Mouse (Mus musculus) G1E (cell line): ENCODE data around the gene 4930402F06Rik. TPM values are rescaled to one million over a fixed set of nuclear protein-coding genes. Genes with fewer than 3 reads are reported as not detected.
A peak's percentile ranks its signal among the peaks of the same experiment; 100 is the strongest.

Experiments
- ATAC-seq: 2 replicates; pipeline ENCODE4 v1.8.0; 2016; ENCODE audit warnings: mild to moderate bottlenecking; ENCODE audit not compliant: insufficient number of reproducible peaks, poor library complexity, low FRiP score, severe bottlenecking; ENCODE audit errors: extremely low read depth
- DNase-seq: peaks from one replicate; pipeline ENCODE4 v3.0.0; 2012; ENCODE audit warnings: low spot score
- H3K27me3 ChIP-seq: 2 replicates; pipeline ENCODE4 v1.6.1; 2012; ENCODE audit warnings: mild to moderate bottlenecking, low read length, inconsistent platforms; ENCODE audit not compliant: insufficient read depth
- H3K36me3 ChIP-seq: replicated peaks from 2 replicates; pipeline ENCODE3; 2012; ENCODE audit warnings: mild to moderate bottlenecking, inconsistent platforms
- H3K4me1 ChIP-seq: 2 replicates; pipeline ENCODE4 v1.6.1; 2012; ENCODE audit warnings: low read depth, low read length, inconsistent platforms, mixed read lengths; ENCODE audit not compliant: insufficient read depth
- H3K4me3 ChIP-seq: 2 replicates; pipeline ENCODE4 v1.5.1; 2012; ENCODE audit warnings: low read depth, mild to moderate bottlenecking, inconsistent platforms, low read length, moderate library complexity, mixed read lengths
- H3K9me3 ChIP-seq: replicated peaks from 2 replicates; pipeline ENCODE4 v1.6.1; 2012; ENCODE audit warnings: inconsistent platforms
- CTCF ChIP-seq: IDR thresholded peaks from 2 replicates; pipeline ENCODE4 v1.5.1; 2012; ENCODE audit warnings: low read depth, low read length, inconsistent platforms, mixed read lengths
- GATA1 ChIP-seq: IDR thresholded peaks from 2 replicates; pipeline ENCODE4 v1.6.1; 2012; ENCODE audit warnings: borderline replicate concordance, low read length, inconsistent platforms, mixed read lengths
- GATA2 ChIP-seq: IDR thresholded peaks from 2 replicates; pipeline ENCODE4 v1.6.1; 2012; ENCODE audit warnings: low read depth, low read length, inconsistent platforms, borderline replicate concordance
- POLR2AphosphoS5 ChIP-seq: IDR thresholded peaks from 2 replicates; pipeline ENCODE4 v1.6.1; 2012; ENCODE audit warnings: low read depth, low read length, inconsistent platforms; ENCODE audit not compliant: insufficient replicate concordance
- TAL1 ChIP-seq: conservative IDR thresholded peaks from 2 replicates; pipeline ENCODE4 v1.6.1; 2012; ENCODE audit warnings: low read depth, low read length, inconsistent platforms, mixed read lengths
- polyA plus RNA-seq: library from polyadenylated mRNA; stranded (reverse); fragments of >175 nt; gene quantifications from 2 replicates; pipeline ENCODE4 v1.2.3, GENCODE M21; 2012
- total RNA-seq, 2 experiments: library from RNA; stranded (forward) in 1 of 2; stranded (reverse) in 1 of 2; fragments of 200-1000 nt in 1 of 2; fragments of >200 nt in 1 of 2; fragmentation: Nextera tagmentation in 1 of 2; gene quantifications; 2 replicates each; pipeline ENCODE4 v1.2.3; 2014 to 2017

The 4930402F06Rik gene
- total and polyA plus RNA-seq, 3 experiments: not detected

DNA sequence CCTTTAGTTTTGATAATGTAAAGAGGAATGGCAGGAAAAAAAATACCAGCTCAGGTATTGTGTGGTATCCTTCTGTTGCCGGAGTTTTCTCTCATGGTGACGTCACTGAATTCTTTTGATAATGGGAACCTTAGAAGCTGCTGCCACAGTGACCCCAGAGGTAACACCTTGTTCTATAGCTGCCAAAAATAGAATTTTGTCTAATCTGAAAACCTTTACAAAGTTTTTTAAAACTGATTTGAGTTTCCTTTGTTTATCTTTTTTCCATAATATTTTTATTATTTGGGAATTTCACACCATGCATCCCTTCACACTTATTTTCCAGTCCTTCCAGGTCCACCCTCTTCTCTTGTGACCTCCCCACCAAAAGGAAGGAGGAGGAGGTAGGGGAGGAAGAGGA, 29.3 kb downstream of the 4930402F06Rik start, which contains the start of gene 4930568D16Rik:
4930568D16Rik (minus strand) TSS at position 101 of the 400 bp plus-strand sequence.
- TF ChIP-seq CTCF (no peak), GATA2 (no peak), TAL1 (no peak), GATA1 (no peak), POLR2AphosphoS5 (no peak)
- H3K4me3 ChIP-seq: no peak within 1 kb of the TSS
- ATAC-seq: no peak
- H3K36me3 ChIP-seq: no peaks in the 10 kb centered on the region
- H3K27me3 ChIP-seq: peaks cover 28% of the 10 kb centered on the region
- H3K9me3 ChIP-seq: peaks cover 4% of the 10 kb centered on the region; the same call in 1 of the 2 replicates
- DNase-seq: no peak
- no peaks in the 10 kb centered on the region for H3K4me1 ChIP-seq

DNA sequence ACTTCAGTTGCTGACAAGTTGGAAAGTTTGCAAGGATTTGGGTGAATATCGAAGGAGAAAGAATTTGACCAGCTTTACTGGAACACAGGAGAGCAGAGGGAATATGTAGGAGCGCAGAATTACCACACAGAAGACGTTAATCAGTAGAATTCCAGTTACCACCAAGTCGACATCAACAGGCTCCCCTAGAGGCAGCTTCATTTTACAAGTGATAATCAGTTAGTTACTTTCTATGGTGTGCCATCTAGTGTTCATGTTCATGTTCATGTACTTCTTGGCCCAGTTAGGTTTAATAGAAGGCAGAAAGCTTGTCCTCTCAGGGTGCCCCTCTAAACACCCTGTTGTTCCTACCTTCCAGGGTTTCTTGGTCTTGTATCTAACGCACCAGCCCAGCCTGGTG, 47.8 kb downstream of the 4930402F06Rik start:
- Histone ChIP-seq H3K36me3 (no peaks in the 10 kb centered on the region), H3K4me1 (peaks cover 11% of the 10 kb centered on the region), H3K9me3 (no peaks in the 10 kb centered on the region), H3K27me3 (peaks cover 25% of the 10 kb centered on the region), H3K4me3 (no peak overlapping the region)
- no peak for TF ChIP-seq GATA1
- TF ChIP-seq POLR2AphosphoS5: no peak
- TF ChIP-seq CTCF: no peak
- TF ChIP-seq TAL1: no peak
- TF ChIP-seq GATA2: no peak
- peak; percentile 40; the same call in 1 of the 2 replicates for ATAC-seq
- no peak for DNase-seq

DNA sequence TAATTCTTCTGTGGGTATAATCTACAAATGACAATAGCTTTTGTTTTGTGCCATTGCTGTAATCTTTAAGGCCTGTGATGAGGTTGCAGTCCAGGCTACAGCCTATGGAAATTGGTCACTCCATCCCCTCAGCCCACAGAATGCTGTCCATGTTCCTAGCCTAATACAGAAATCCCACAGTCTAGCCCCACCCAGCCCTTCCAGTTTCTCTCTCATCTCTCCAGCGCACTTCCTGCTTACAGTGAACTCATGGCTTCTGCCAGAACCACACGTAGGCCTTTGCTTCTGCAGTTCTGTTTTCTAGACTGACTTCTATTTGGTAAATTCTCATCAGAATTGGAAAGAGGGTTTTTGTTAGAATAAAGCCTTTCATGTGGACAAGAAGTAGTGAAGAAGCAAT, 51.0 kb downstream of the 4930402F06Rik start:
- peaks cover 11% of the 10 kb centered on the region for H3K4me1 ChIP-seq

DNA sequence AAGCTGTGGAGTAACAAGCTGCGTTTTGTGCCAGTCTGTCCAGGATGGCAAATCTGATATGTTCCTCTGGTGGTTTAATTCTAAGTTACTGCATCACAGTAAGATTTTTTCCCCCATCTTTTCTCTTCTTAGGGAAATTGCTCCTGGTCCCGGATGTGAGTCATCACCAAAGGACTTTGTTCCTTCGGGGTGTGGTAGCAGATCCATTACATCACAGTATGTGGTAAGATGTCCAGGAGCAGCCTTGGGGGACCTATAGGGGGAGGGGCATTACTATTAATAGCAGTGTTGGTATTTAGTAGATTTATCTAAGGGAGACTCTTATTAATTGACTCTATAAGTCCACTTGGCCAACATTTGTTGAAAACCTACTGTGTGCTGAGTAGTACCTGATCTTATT, 54.4 kb downstream of the 4930402F06Rik start:
- Histone ChIP-seq H3K36me3 (no peaks in the 10 kb centered on the region), H3K27me3 (peaks cover 16% of the 10 kb centered on the region), H3K4me1 (0 out of 2 replicates have a peak, but pooled peaks cover 3% of the 10 kb centered on the region), H3K9me3 (no peaks in the 10 kb centered on the region), H3K4me3 (no peak overlapping the region)
- DNase-seq: no peak
- ATAC-seq: no peak
- TF ChIP-seq TAL1: no peak
- TF ChIP-seq GATA1: no peak
- TF ChIP-seq CTCF: no peak
- TF ChIP-seq POLR2AphosphoS5: no peak
- TF ChIP-seq GATA2: no peak

More for the DNA sequence above, 51.0 kb downstream of the 4930402F06Rik start:
- DNase-seq: no peak
- Histone ChIP-seq H3K36me3 (no peaks in the 10 kb centered on the region), H3K9me3 (no peaks in the 10 kb centered on the region), H3K4me3 (no peak overlapping the region), H3K27me3 (peaks cover 24% of the 10 kb centered on the region)
- ATAC-seq: no peak
- TF ChIP-seq TAL1: no peak
- no peak for TF ChIP-seq GATA2
- no peak for TF ChIP-seq CTCF
- TF ChIP-seq GATA1: no peak

DNA sequence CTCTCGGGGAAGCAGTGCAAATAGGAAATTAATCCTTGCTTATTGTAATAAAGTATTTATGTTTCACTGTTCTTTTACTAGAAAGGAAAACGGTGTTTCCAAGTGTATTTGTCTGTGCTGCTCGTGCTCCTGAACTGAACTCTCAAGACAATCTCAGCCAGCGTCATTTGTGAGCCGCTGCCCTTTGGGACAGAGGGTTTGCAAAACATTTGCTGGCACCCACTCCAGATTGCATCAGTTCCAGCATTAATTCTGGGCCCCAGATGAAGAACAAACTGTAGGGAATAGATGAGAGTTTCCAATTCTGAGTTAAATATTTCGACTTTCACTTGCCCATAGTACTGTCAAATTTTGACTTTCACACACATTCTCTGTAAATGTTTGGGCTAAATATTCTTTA, 58.3 kb downstream of the 4930402F06Rik start:
- ATAC-seq (no peak), DNase-seq (no peak)
- TF ChIP-seq GATA1 (no peak), CTCF (no peak), TAL1 (no peak), GATA2 (no peak)
- peaks cover 31% of the 10 kb centered on the region for H3K4me1 ChIP-seq
- no peaks in the 10 kb centered on the region for H3K9me3 ChIP-seq
- peaks cover 2% of the 10 kb centered on the region for H3K36me3 ChIP-seq
- no peak overlapping the region for H3K4me3 ChIP-seq
- peaks cover 4% of the 10 kb centered on the region for H3K27me3 ChIP-seq

DNA sequence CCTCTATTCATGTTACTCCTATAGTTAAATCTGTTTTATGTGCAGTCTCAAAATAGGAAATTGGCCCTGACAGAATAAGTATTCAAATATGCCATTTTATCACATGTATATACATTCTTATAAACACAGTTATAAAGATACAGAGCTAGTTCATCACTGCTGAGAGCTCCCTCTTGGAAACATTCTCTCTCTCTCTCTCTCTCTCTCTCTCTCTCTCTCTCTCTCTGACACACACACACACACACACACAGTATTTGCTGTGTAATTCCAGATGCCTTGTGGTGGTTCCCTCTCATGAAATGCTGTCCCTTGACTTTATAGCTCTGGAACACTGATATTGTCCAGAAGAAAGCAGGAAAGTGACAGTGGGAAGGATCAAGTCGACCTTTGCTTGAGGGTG, 58.9 kb downstream of the 4930402F06Rik start:
- ATAC-seq (no peak), DNase-seq (no peak)
- H3K9me3 ChIP-seq: no peaks in the 10 kb centered on the region
- H3K4me1 ChIP-seq: peaks cover 37% of the 10 kb centered on the region
- peaks cover 2% of the 10 kb centered on the region for H3K36me3 ChIP-seq
- H3K27me3 ChIP-seq: peaks cover 3% of the 10 kb centered on the region; the same call in 1 of the 2 replicates
- H3K4me3 ChIP-seq: no peak overlapping the region
- no peak for TF ChIP-seq POLR2AphosphoS5
- no peak for TF ChIP-seq CTCF
- no peak for TF ChIP-seq GATA2
- TF ChIP-seq TAL1: no peak
- no peak for TF ChIP-seq GATA1

DNA sequence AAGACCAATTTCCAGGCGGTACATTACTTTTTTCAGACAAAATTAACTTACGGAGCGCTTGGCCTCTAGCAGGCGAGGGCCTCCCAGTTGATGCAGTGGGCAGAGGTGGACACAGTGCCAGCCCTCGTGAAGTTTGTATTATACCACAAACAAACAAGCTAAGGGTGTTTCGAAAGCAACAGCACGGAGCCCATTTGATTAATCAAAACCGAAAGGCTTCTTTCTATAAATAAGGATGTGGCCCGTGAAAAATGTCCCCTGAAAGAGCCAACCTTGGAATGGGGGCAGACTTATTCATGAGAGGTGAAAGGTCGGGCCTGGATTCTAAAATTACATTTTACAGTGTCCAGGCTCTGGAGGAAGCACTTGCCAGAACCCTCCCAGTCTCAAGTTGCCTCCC, 59.6 kb downstream of the 4930402F06Rik start:
- no peaks in the 10 kb centered on the region for H3K9me3 ChIP-seq
- peaks cover 3% of the 10 kb centered on the region; the same call in 1 of the 2 replicates for H3K27me3 ChIP-seq
- peaks cover 2% of the 10 kb centered on the region for H3K36me3 ChIP-seq
- TF ChIP-seq GATA1 (no peak), GATA2 (no peak), POLR2AphosphoS5 (no peak)
- ATAC-seq (no peak), DNase-seq (no peak)
- H3K4me3 ChIP-seq: peak overlapping the region; percentile 73; the same call in 1 of the 2 replicates
- peaks cover 43% of the 10 kb centered on the region for H3K4me1 ChIP-seq
